Comparison of ENCODE assay signal across 17 mouse cellular contexts in genomic region chr5:91696532-91696931, GRCm38 (mm10).
"Had no signal": no experiment of that assay in that cellular context is flagged by ENCODE, and none has a peak within 500 bp of the region (broad histone marks: within the 10 kb centered on the region; RNA-seq: fewer than 3 reads in every experiment).

No protein-coding gene starts in this region.

- H3K27me3 ChIP-seq: neural tube, embryonic 12.5 days; neural tube, embryonic 13.5 days; neural tube, embryonic 15.5 days; stomach, embryonic 15.5 days had no signal

- H3K4me2 ChIP-seq: neural tube, embryonic 12.5 days; neural tube, embryonic 13.5 days; neural tube, embryonic 15.5 days; stomach, embryonic 15.5 days had no signal

- H3K27ac ChIP-seq: neural tube, embryonic 12.5 days; neural tube, embryonic 13.5 days; neural tube, embryonic 15.5 days; stomach, embryonic 15.5 days; stomach, postnatal 0 days had no signal

- H3K36me3 ChIP-seq: neural tube, embryonic 12.5 days; neural tube, embryonic 13.5 days; neural tube, embryonic 15.5 days; stomach, embryonic 15.5 days had no signal

- H3K9ac ChIP-seq: neural tube, embryonic 12.5 days; neural tube, embryonic 13.5 days; neural tube, embryonic 15.5 days; stomach, embryonic 15.5 days had no signal

- H3K9me3 ChIP-seq: neural tube, embryonic 12.5 days; neural tube, embryonic 13.5 days; neural tube, embryonic 15.5 days; stomach, embryonic 15.5 days had no signal

- H3K4me1 ChIP-seq: stomach, embryonic 15.5 days had no signal

- DNase-seq: retina, postnatal 1 day; right cerebral cortex, adult 18-20 months; right cerebral cortex, postnatal 14 days; right cerebral cortex, postnatal 25 days; right cerebral cortex, postnatal 4 days; spleen, adult 18-20 months; thymus, adult 18-20 months; thymus, adult 2 months; thymus, postnatal 14 days; thymus, postnatal 25 days; thymus, postnatal 36 days; thymus, postnatal 4 days had no signal

- H3K4me3 ChIP-seq: neural tube, embryonic 12.5 days; neural tube, embryonic 13.5 days; neural tube, embryonic 15.5 days; stomach, embryonic 15.5 days had no signal
